Mouse (Mus musculus) midbrain, embryonic 16.5 days (tissue): Measurements from ENCODE around the gene Smarcb1. TPM values are rescaled to one million over a fixed set of nuclear protein-coding genes. Genes with fewer than 3 reads are reported as not detected.

Experiments used
- ATAC-seq: fragments of 200-750 bp; cut with Nextera tagmentation; 2 replicates; pipeline ENCODE4 v1.8.0; 2017; ENCODE audit warnings: moderate TSS enrichment
- H3K27ac ChIP-seq: fragments of 300-500 bp; sonication (generic); 2 replicates; pipeline ENCODE4 v1.5.1; 2014; ENCODE audit warnings: mild to moderate bottlenecking, low read length, mixed read lengths
- H3K27me3 ChIP-seq: fragments of 300-500 bp; sonication (generic); 2 replicates; pipeline ENCODE4 v1.6.1; 2014; ENCODE audit warnings: low read depth, low read length, mixed read lengths; ENCODE audit not compliant: control insufficient read depth, insufficient read depth
- H3K36me3 ChIP-seq: fragments of 300-500 bp; sonication (generic); 2 replicates; pipeline ENCODE4 v1.6.1; 2014; ENCODE audit warnings: mild to moderate bottlenecking, low read length, moderate library complexity, mixed read lengths; ENCODE audit not compliant: control insufficient read depth, insufficient read depth
- H3K4me1 ChIP-seq: fragments of 300-500 bp; sonication (generic); 2 replicates; pipeline ENCODE4 v1.6.1; 2014; ENCODE audit warnings: mild to moderate bottlenecking, low read length, mixed read lengths; ENCODE audit not compliant: control insufficient read depth, insufficient read depth
- H3K4me2 ChIP-seq: fragments of 300-500 bp; sonication (generic); 2 replicates; pipeline ENCODE4 v1.6.1; 2014; ENCODE audit warnings: mild to moderate bottlenecking, low read length, mixed read lengths
- H3K4me3 ChIP-seq: fragments of 300-500 bp; sonication (generic); 2 replicates; pipeline ENCODE4 v1.5.1; 2014; ENCODE audit warnings: low read depth, mild to moderate bottlenecking, low read length, moderate library complexity, mixed read lengths
- H3K9ac ChIP-seq: fragments of 300-500 bp; sonication (generic); 2 replicates; pipeline ENCODE4 v1.6.1; 2014; ENCODE audit warnings: low read depth, low read length, mixed read lengths
- H3K9me3 ChIP-seq: fragments of 300-500 bp; sonication (generic); replicated peaks from 2 replicates; pipeline ENCODE4 v1.6.1; 2014; ENCODE audit warnings: mild to moderate bottlenecking, low read length, mixed read lengths; ENCODE audit not compliant: control insufficient read depth, poor library complexity, severe bottlenecking
- WGBS: fragments of 180-500 bp; shearing (Covaris S2); extraction: QIAGEN DNeasy Blood & Tissue Kit; methylation state at CpG from one replicate; pipeline ENCODE4 v1.1.7; 2014; 5-methylcytosine and 5-hydroxymethylcytosine counted together
- polyA plus RNA-seq: library from polyadenylated mRNA; unstranded; fragments of >200 nt; fragmentation: Nextera tagmentation; extraction: Ambion mirVana; gene quantifications from 2 replicates; pipeline ENCODE4 v1.2.1, GENCODE M21; 2015

Gene Smarcb1
- 262 and 281 TPM in 2 replicates for polyA plus RNA-seq

DNA sequence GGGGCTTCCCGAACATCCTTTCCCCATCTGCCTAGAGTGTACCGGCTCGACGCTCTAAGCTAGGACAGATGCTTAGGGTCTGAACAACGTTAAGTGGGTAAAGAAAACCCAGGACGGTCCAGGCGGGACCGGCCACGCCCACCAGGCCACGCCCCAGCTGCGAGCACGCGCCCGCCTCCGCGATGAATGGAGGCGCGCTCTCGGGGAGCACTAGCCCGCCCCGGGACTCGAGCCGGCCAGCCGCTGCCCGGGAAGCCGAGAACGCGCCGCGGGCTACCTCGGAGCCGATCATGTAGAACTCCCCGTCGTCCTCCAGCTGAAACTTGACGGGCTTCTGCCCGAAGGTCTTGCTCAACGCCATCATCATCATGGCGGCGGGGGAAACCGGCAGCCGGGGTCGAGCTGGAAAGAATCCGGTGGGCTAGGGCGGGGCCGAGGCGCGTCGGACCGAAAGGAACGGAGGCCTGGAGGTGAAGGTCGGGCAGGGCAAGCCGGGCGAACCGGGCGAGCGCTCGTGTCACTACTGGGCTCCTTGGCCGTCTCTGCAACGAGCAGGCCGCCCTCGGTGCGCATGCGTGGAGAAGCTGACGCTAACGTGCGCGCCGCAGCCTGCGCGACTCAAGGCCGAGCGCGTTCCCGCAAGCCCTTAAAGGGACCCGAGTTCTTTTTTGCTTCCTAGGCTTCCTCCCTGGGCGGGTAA, at the start of gene Smarcb1:
Gene Smarcb1 (minus strand): TSS at position 592 of the 700 bp plus-strand sequence.
- peaks cover 38% of the 10 kb centered on the region for H3K4me1 ChIP-seq
- no peaks in the 10 kb centered on the region for H3K9me3 ChIP-seq
- WGBS: under 1% methylated on average over 76 of the region's 76 CpGs
- H3K36me3 ChIP-seq: 0 out of 2 replicates have a peak, but pooled peaks cover under 1% of the 10 kb centered on the region
- H3K4me2 ChIP-seq: peak within 1 kb of the TSS; percentile 94
- peak within 1 kb of the TSS; percentile 99 for H3K27ac ChIP-seq
- peak; percentile 95 for ATAC-seq
- peak within 1 kb of the TSS; percentile 98 for H3K9ac ChIP-seq
- H3K27me3 ChIP-seq: no peaks in the 10 kb centered on the region
- H3K4me3 ChIP-seq: peak within 1 kb of the TSS; percentile 93

DNA sequence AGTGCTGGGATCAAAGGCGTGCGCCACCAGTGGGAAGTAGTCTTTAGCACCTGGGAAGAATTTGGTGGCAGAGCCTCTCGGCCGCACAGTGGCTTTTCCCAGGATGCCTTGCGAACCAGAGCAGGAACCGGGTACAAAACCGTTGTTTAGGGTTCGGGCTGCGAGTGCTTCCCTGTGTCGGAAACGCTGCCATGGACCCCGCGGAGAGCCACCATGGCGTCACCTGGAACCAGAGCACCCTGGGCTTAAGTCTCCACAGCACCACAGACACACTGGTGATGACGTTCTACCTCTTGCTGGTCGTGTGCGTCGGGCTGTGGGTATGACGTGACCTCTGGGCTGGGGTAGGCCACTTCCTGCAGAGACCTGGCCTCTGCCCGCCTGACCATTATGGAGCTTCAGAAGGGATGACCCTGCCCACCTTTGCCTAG, 33.0 kb upstream of the Smarcb1 start, which contains the start of gene Gm5134:
Gene Gm5134 (plus strand): TSS at position 134 of the 431 bp plus-strand sequence.
- no peaks in the 10 kb centered on the region for H3K36me3 ChIP-seq
- no peak for ATAC-seq
- no peak within 1 kb of the TSS for H3K27ac ChIP-seq
- 32% methylated on average over 20 of the region's 20 CpGs for WGBS
- H3K4me2 ChIP-seq: peak within 1 kb of the TSS; percentile 36
- peaks cover 7% of the 10 kb centered on the region for H3K27me3 ChIP-seq
- H3K4me1 ChIP-seq: peaks cover 10% of the 10 kb centered on the region
- no peak within 1 kb of the TSS for H3K9ac ChIP-seq
- no peaks in the 10 kb centered on the region for H3K9me3 ChIP-seq
- peak within 1 kb of the TSS; percentile 15; the same call in 1 of the 2 replicates for H3K4me3 ChIP-seq

DNA sequence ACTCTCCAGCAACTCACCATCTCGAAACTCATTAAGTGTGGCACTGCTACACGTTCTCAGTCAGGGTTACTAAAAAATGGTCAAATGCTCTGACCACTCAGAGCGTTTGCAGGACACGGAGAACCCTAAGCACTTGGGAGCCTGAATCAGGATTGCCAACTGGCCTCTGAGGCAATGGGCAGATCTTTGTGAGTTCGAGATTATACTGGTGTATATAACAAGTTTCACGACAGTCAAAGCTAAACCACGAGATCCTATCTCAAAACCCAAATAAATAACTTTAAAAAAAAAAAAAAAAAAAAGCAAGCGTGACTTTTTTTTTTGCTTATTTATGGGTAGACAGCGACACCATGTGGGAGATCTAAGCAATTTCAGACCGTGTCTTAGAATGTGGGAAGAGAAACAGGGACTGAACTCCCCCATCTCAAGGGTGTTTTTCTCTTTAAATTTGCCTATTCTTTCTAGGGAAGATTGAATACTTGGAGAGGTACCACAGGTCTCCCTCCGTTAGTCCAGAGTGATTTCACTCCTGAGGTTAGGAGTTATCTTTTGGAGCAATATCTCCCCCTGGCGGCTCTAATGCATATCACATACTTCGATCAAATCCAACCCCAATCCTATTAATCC, 30.1 kb upstream of the Smarcb1 start:
- Histone ChIP-seq H3K27ac (no peak overlapping the region), H3K4me1 (peaks cover 10% of the 10 kb centered on the region), H3K36me3 (no peaks in the 10 kb centered on the region), H3K9ac (peak overlapping the region; percentile 62; the same call in 1 of the 2 replicates), H3K9me3 (no peaks in the 10 kb centered on the region), H3K4me2 (peak overlapping the region; percentile 79), H3K27me3 (peaks cover 7% of the 10 kb centered on the region), H3K4me3 (peak overlapping the region; percentile 41)
- peak; percentile 30; the same call in 1 of the 2 replicates for ATAC-seq
- 3% methylated on average over 13 of the region's 13 CpGs for WGBS

DNA sequence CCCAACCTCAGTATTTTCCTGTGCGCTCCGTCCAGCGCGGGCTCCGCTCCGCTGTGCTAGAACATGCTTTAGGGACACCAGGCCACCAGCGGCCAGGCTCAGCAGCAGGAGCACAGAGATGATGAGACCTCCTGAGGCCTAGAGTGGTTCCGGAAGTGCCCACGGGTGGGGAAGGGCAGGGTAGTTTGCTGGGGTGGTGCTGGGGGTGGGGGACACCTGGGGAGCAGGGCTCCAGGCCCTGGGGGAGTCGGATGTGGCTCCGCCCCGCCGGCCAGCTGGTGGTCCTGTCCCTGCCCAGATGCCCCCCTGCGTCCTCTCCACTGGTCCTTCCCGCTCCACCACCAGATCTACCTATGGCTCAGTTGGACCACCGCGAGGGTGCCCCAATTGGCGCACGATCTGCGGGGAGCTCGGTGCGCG, 29.4 kb upstream of the Smarcb1 start:
- peak; percentile 74 for ATAC-seq
- Histone ChIP-seq H3K9ac (peak overlapping the region; percentile 62), H3K27me3 (peaks cover 7% of the 10 kb centered on the region), H3K4me2 (peak overlapping the region; percentile 79), H3K4me3 (peak overlapping the region; percentile 41), H3K4me1 (peaks cover 10% of the 10 kb centered on the region), H3K9me3 (no peaks in the 10 kb centered on the region), H3K36me3 (no peaks in the 10 kb centered on the region), H3K27ac (no peak overlapping the region)
- 2% methylated on average over 21 of the region's 23 CpGs for WGBS

DNA sequence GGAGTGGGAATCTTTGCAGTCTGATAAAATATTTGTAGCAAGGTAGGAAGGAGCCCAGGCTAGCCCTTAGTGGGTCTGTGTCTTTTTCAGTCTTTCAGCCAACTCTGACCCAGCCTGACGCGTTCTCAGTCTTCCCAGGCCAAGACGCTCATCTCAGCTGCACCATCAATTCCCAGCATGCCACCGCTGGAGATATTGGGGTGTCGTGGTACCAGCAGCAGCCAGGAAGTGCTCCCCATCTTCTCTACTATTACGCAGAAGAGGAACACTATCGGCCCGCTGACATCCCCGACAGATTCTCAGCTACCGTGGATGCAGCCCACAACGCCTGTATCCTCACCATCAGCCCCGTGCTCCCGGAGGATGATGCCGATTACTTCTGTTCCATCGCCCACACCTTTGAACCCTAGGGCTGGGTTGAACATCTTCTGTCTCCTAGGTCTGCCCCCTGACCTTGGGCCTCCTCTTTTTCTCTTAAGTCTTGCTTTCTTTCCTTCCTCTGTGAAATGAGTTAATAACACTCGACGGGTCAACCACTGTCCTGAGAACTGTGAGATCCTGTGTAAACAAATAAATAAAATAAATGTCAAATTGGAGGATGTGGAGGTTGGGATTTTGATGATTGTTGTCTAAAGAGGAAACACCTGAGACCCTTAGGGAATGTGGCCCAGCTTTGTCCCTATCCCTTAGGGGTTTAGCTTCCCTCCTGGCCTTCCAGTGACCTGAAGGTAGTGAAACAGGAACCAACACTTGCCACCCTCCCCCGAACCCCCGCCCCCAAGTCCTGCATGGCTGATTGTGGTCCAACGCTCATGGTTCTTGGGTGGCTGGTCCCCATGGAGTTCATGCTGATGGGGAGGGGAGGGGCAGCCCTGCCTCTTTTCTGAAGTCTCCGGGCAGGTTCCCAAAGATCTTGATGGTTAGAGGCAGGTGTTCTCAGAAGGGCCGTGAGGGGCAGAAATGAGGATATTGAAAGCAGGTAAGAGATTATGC, 27.9 kb upstream of the Smarcb1 start:
- no peaks in the 10 kb centered on the region for H3K36me3 ChIP-seq
- no peaks in the 10 kb centered on the region for H3K9me3 ChIP-seq
- no peak for ATAC-seq
- 83% methylated on average over 22 of the region's 22 CpGs for WGBS
- no peak overlapping the region for H3K9ac ChIP-seq
- H3K4me1 ChIP-seq: peaks cover 10% of the 10 kb centered on the region
- H3K4me2 ChIP-seq: no peak overlapping the region
- no peak overlapping the region for H3K27ac ChIP-seq
- H3K4me3 ChIP-seq: no peak overlapping the region
- peaks cover 7% of the 10 kb centered on the region for H3K27me3 ChIP-seq

DNA sequence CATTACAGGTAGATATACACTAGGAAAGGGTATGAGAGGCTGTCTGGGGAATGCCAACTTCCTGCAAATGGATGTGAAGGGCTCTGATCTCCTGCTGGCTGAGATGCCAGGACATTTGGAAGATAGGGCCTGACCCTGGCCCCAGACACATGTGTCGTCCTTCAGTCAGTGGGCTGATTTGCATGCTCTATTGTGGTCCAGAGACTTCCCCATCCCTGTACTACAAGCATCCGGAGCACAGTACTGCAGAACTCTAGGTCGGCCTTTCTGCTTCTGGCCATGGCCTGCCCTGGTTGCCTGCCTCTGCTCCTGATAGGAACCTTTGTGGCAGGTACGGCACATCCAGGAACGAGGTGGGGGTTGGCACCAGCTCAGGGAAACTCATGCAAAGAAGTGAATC, 26.7 kb upstream of the Smarcb1 start:
- ATAC-seq: no peak
- H3K4me3 ChIP-seq: no peak overlapping the region
- no peak overlapping the region for H3K9ac ChIP-seq

DNA sequence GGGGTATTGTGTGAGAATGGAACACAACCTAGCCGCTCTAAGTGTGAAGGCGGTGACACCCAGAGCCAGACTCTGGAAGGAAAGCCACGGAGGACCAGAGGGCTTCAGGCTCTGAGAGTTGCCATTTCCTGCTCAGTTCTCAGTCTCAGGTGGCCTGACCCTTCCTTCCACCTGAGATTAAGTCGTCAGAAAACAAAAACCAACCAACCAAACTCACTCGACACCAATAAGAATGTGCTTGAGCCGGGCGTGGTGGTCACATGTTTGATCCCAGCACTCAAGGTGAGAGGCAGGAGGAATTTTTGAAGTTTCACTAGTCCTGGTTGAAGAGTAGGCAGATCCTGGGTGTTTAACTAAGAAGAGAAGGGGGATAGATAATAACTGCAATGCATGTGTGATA, 24.5 kb upstream of the Smarcb1 start:
- WGBS: 87% methylated on average over 7 of the region's 7 CpGs
- H3K4me1 ChIP-seq: peaks cover 4% of the 10 kb centered on the region
- no peak overlapping the region for H3K4me2 ChIP-seq
- no peaks in the 10 kb centered on the region for H3K9me3 ChIP-seq
- no peak overlapping the region for H3K9ac ChIP-seq
- no peaks in the 10 kb centered on the region for H3K36me3 ChIP-seq
- peaks cover 4% of the 10 kb centered on the region for H3K27me3 ChIP-seq
- no peak overlapping the region for H3K4me3 ChIP-seq
- ATAC-seq: no peak
- no peak overlapping the region for H3K27ac ChIP-seq

More for the DNA sequence above, 26.7 kb upstream of the Smarcb1 start:
- H3K4me2 ChIP-seq: no peak overlapping the region
- 78% methylated on average over 5 of the region's 5 CpGs for WGBS
- peaks cover 10% of the 10 kb centered on the region for H3K4me1 ChIP-seq
- no peaks in the 10 kb centered on the region for H3K36me3 ChIP-seq
- no peak overlapping the region for H3K27ac ChIP-seq
- peaks cover 4% of the 10 kb centered on the region for H3K27me3 ChIP-seq
- H3K9me3 ChIP-seq: no peaks in the 10 kb centered on the region

DNA sequence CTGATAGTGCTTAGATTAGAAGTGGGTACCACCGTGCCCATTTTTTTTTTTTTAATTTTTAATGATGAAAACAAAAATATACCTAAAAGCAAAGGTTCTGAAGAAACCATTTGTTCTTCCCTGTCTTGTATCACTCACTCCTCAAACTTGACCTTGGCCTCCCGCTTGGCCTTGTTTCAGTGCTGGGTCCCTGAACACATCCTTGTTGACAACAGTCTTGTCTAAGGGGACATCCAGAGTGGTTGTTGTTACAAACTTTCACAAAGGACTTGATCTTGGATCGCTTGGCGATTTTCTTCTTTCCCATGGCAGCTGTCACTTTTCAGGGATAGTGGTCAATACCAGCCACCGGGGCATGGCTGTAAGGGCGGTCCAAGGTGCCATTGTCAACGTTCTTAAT, 23.8 kb upstream of the Smarcb1 start:
- Histone ChIP-seq H3K36me3 (no peaks in the 10 kb centered on the region), H3K27ac (no peak overlapping the region), H3K4me3 (no peak overlapping the region), H3K27me3 (peaks cover 4% of the 10 kb centered on the region; the same call in 1 of the 2 replicates), H3K4me2 (no peak overlapping the region), H3K9ac (no peak overlapping the region), H3K4me1 (no peaks in the 10 kb centered on the region), H3K9me3 (no peaks in the 10 kb centered on the region)
- 92% methylated on average over 7 of the region's 7 CpGs for WGBS
- ATAC-seq: no peak
